Mouse (Mus musculus): ENCODE measurements around the gene Trim11. TPM values are rescaled to one million over a fixed set of nuclear protein-coding genes. Genes with fewer than 3 reads are reported as not detected.

The Trim11 gene
- polyA plus RNA-seq, 1 experiment from 2014 or later: 25.9 TPM

DNA sequence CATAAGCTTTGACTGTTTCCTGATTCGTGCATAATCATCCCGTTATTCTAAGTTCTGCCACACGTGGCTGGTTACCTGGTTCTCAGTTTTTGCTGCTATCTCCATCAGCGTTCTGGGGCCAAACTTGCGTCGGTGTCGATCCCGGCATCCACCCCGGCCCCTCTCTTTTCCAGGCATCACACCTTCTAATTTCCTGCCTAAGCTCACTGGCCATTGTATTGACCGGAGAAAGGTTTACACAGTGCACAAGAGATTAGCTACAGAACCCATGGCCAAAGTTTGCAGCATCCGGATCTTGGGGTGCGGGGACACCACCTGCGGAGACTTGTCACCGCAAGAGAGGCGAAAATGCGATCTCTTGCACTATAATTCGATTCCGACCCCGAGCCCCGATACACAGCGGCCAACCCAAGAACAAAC lies 276 bp upstream of the Trim11 start:
- WGBS: 0% methylated on average over 21 of the region's 21 CpGs
- peak overlapping the region; percentile 81 for H3K4me3 ChIP-seq (ENCODE audit: low read length)

DNA sequence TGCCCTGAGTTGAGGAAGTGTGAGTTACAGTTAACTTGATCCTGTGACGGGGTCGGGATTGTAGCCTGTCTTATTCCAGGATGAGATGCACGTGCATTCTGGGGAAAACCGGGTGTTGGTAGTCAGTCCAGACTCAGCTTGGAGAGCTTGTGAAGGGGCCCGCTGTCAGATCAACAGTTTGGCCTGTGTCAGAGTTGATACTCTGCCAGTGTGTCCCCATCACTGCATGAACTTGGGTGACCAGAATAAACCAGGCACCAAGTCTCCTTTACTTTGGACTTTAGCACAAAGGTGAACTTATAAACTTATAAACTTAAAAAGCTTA lies 775 bp downstream of the Trim11 start:
- Histone ChIP-seq H3K4me1 (ENCODE audit: insufficient read depth, low read length) (peaks cover 34% of the 10 kb centered on the region), H3K36me3 (ENCODE audit: insufficient read depth, low read length) (peaks cover 17% of the 10 kb centered on the region), H3K4me3 (ENCODE audit: low read length) (peak overlapping the region; percentile 81), H3K9me3 (ENCODE audit: low read length) (no peaks in the 10 kb centered on the region), H3K9ac (replicated peaks; ENCODE audit: low read length) (peak overlapping the region; percentile 83), H3K27ac (ENCODE audit: low read length) (no peak overlapping the region), H3K4me2 (replicated peaks; ENCODE audit: low read depth, low read length) (peak overlapping the region; percentile 94), H3K27me3 (ENCODE audit: insufficient read depth, low read length) (no peaks in the 10 kb centered on the region)
- 3% methylated on average over 5 of the region's 5 CpGs for WGBS
- no peak for ATAC-seq (ENCODE audit: low FRiP score, low TSS enrichment)

More for the DNA sequence above, 276 bp upstream of the Trim11 start:
- Histone ChIP-seq H3K4me1 (ENCODE audit: insufficient read depth, low read length) (peaks cover 34% of the 10 kb centered on the region), H3K27me3 (ENCODE audit: insufficient read depth, low read length) (no peaks in the 10 kb centered on the region), H3K27ac (ENCODE audit: low read length) (peak overlapping the region; percentile 90), H3K9me3 (ENCODE audit: low read length) (no peaks in the 10 kb centered on the region), H3K9ac (replicated peaks; ENCODE audit: low read length) (peak overlapping the region; percentile 83), H3K36me3 (ENCODE audit: insufficient read depth, low read length) (peaks cover 11% of the 10 kb centered on the region), H3K4me2 (replicated peaks; ENCODE audit: low read depth, low read length) (peak overlapping the region; percentile 94)
- peak; percentile 24; the same call in 1 of the 2 replicates for ATAC-seq (ENCODE audit: low FRiP score, low TSS enrichment)

- peaks cover 34% of the 10 kb centered on the region for H3K4me1 ChIP-seq (ENCODE audit: insufficient read depth, low read length)
- H3K36me3 ChIP-seq (ENCODE audit: insufficient read depth, low read length): peaks cover 22% of the 10 kb centered on the region
- no peaks in the 10 kb centered on the region for H3K9me3 ChIP-seq (ENCODE audit: low read length)
- no peak for ATAC-seq (ENCODE audit: low FRiP score, low TSS enrichment)
- peak overlapping the region; percentile 83 for H3K9ac ChIP-seq (replicated peaks; ENCODE audit: low read length)
- no peak overlapping the region for H3K27ac ChIP-seq (ENCODE audit: low read length)
- WGBS: 75% methylated on average over 3 of the region's 3 CpGs
- H3K27me3 ChIP-seq (ENCODE audit: insufficient read depth, low read length): no peaks in the 10 kb centered on the region
- peak overlapping the region; percentile 81 for H3K4me3 ChIP-seq (ENCODE audit: low read length)
- peak overlapping the region; percentile 94 for H3K4me2 ChIP-seq (replicated peaks; ENCODE audit: low read depth, low read length)
Measured at GRCm38 (mm10) chr11:58979183-58979582, 1.3 kb downstream of the Trim11 start.

GRCm38 (mm10) chr11:58979661-58980060 lies 1.8 kb downstream of the Trim11 start:
- Histone ChIP-seq H3K4me1 (ENCODE audit: insufficient read depth, low read length) (peaks cover 34% of the 10 kb centered on the region), H3K36me3 (ENCODE audit: insufficient read depth, low read length) (peaks cover 23% of the 10 kb centered on the region), H3K27me3 (ENCODE audit: insufficient read depth, low read length) (no peaks in the 10 kb centered on the region), H3K9me3 (ENCODE audit: low read length) (no peaks in the 10 kb centered on the region), H3K4me2 (replicated peaks; ENCODE audit: low read depth, low read length) (peak overlapping the region; percentile 94), H3K9ac (replicated peaks; ENCODE audit: low read length) (peak overlapping the region; percentile 83), H3K4me3 (ENCODE audit: low read length) (peak overlapping the region; percentile 81), H3K27ac (ENCODE audit: low read length) (no peak overlapping the region)
- WGBS: 78% methylated on average over 7 of the region's 7 CpGs
- no peak for ATAC-seq (ENCODE audit: low FRiP score, low TSS enrichment)

- Histone ChIP-seq H3K4me3 (ENCODE audit: low read length) (no peak overlapping the region), H3K4me1 (ENCODE audit: insufficient read depth, low read length) (peaks cover 33% of the 10 kb centered on the region), H3K4me2 (replicated peaks; ENCODE audit: low read depth, low read length) (peak overlapping the region; percentile 94; the same call in 1 of the 2 replicates), H3K9ac (replicated peaks; ENCODE audit: low read length) (peak overlapping the region; percentile 83; the same call in 1 of the 2 replicates), H3K9me3 (ENCODE audit: low read length) (no peaks in the 10 kb centered on the region), H3K27ac (ENCODE audit: low read length) (0 out of 2 replicates have a peak overlapping the region, but pooled peaks have one; percentile 18), H3K36me3 (ENCODE audit: insufficient read depth, low read length) (peaks cover 29% of the 10 kb centered on the region), H3K27me3 (ENCODE audit: insufficient read depth, low read length) (no peaks in the 10 kb centered on the region)
- no peak for ATAC-seq (ENCODE audit: low FRiP score, low TSS enrichment)
- WGBS: 49% methylated on average over 5 of the region's 5 CpGs
Measured at GRCm38 (mm10) chr11:58980381-58980990, 2.6 kb downstream of the Trim11 start.

- no peak overlapping the region for H3K27ac ChIP-seq (ENCODE audit: low read length)
- H3K4me1 ChIP-seq (ENCODE audit: insufficient read depth, low read length): peaks cover 30% of the 10 kb centered on the region
- WGBS: 49% methylated on average over 14 of the region's 14 CpGs
- H3K36me3 ChIP-seq (ENCODE audit: insufficient read depth, low read length): peaks cover 42% of the 10 kb centered on the region
- ATAC-seq (ENCODE audit: low FRiP score, low TSS enrichment): no peak
- H3K4me3 ChIP-seq (ENCODE audit: low read length): no peak overlapping the region
- H3K27me3 ChIP-seq (ENCODE audit: insufficient read depth, low read length): no peaks in the 10 kb centered on the region
- H3K9me3 ChIP-seq (ENCODE audit: low read length): no peaks in the 10 kb centered on the region
- no peak overlapping the region for H3K4me2 ChIP-seq (replicated peaks; ENCODE audit: low read depth, low read length)
- no peak overlapping the region for H3K9ac ChIP-seq (replicated peaks; ENCODE audit: low read length)
Measured at GRCm38 (mm10) chr11:58981541-58982447, 3.9 kb downstream of the Trim11 start.

DNA sequence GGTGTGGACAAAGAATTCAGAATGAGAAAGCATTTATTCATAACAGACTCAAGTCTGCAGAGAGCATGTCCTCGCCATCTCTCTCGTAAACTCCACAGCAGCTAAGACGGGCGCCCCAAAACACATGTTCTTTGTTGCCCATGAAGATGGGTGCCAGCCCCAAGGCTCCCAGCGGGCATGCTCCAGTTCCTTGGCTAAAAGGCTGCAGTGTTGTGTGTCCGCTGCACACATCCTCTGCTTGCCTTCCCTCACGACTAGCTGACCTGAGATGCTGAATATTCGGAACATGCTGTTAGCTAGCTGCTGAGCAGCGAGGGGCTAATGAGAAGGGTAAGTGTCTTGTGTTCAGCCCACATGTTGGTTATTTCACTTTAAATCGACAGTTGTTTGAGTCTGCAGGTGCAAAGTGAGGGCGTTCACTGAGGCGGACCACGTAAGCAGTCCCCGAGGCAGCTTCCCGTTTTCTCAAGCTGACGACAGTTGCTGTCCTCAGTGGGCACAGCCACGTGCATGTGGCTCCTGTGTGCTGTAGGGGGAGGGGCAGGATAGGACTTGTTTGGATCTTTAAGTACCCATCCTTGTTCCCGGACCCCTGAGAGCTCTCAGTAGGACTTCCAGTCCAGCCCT lies 4.7 kb downstream of the Trim11 start:
- Histone ChIP-seq H3K4me3 (ENCODE audit: low read length) (no peak overlapping the region), H3K27me3 (ENCODE audit: insufficient read depth, low read length) (no peaks in the 10 kb centered on the region), H3K36me3 (ENCODE audit: insufficient read depth, low read length) (peaks cover 49% of the 10 kb centered on the region), H3K4me2 (replicated peaks; ENCODE audit: low read depth, low read length) (no peak overlapping the region), H3K9ac (replicated peaks; ENCODE audit: low read length) (no peak overlapping the region), H3K27ac (ENCODE audit: low read length) (no peak overlapping the region), H3K9me3 (ENCODE audit: low read length) (no peaks in the 10 kb centered on the region), H3K4me1 (ENCODE audit: insufficient read depth, low read length) (peaks cover 27% of the 10 kb centered on the region)
- WGBS: 86% methylated on average over 18 of the region's 18 CpGs
- no peak for ATAC-seq (ENCODE audit: low FRiP score, low TSS enrichment)

GRCm38 (mm10) chr11:58983691-58984341 lies 5.9 kb downstream of the Trim11 start:
- Histone ChIP-seq H3K9ac (replicated peaks; ENCODE audit: low read length) (no peak overlapping the region), H3K27me3 (ENCODE audit: insufficient read depth, low read length) (no peaks in the 10 kb centered on the region), H3K9me3 (ENCODE audit: low read length) (no peaks in the 10 kb centered on the region), H3K4me2 (replicated peaks; ENCODE audit: low read depth, low read length) (no peak overlapping the region), H3K36me3 (ENCODE audit: insufficient read depth, low read length) (peaks cover 62% of the 10 kb centered on the region), H3K4me1 (ENCODE audit: insufficient read depth, low read length) (peaks cover 26% of the 10 kb centered on the region), H3K27ac (ENCODE audit: low read length) (no peak overlapping the region), H3K4me3 (ENCODE audit: low read length) (no peak overlapping the region)
- WGBS: 85% methylated on average over 6 of the region's 6 CpGs
- ATAC-seq (ENCODE audit: low FRiP score, low TSS enrichment): no peak

DNA sequence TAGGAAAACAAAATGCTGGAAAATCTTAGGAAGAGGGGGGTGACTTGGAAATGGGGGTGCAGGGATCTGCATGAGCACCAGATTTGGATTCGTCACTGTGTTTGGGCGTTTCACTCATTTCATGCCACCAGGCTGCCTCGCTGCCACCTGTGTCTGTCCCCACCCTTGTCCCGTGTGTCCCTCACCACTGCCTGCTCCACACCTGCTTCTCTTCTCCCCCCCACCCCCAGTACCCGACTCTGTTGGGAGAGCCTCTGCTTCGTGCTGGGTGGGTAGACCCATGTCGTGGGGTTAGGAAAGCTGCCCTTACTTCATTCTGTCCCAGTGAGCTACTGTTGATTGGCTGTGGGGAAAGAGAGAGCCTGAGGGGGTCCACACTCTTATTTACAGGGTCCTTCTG lies 6.8 kb downstream of the Trim11 start:
- 89% methylated on average over 7 of the region's 7 CpGs for WGBS

More for the DNA sequence above, 6.8 kb downstream of the Trim11 start:
- no peak overlapping the region for H3K4me2 ChIP-seq (replicated peaks; ENCODE audit: low read depth, low read length)
- peaks cover 18% of the 10 kb centered on the region for H3K4me1 ChIP-seq (ENCODE audit: insufficient read depth, low read length)
- no peak for ATAC-seq (ENCODE audit: low FRiP score, low TSS enrichment)
- H3K36me3 ChIP-seq (ENCODE audit: insufficient read depth, low read length): peaks cover 69% of the 10 kb centered on the region
- H3K9me3 ChIP-seq (ENCODE audit: low read length): no peaks in the 10 kb centered on the region
- H3K27ac ChIP-seq (ENCODE audit: low read length): no peak overlapping the region
- H3K4me3 ChIP-seq (ENCODE audit: low read length): no peak overlapping the region
- H3K9ac ChIP-seq (replicated peaks; ENCODE audit: low read length): no peak overlapping the region
- no peaks in the 10 kb centered on the region for H3K27me3 ChIP-seq (ENCODE audit: insufficient read depth, low read length)
